Mouse (Mus musculus) layer of hippocampus, postnatal 14 days (tissue): Measurements from ENCODE around the gene Wdr48. TPM values are rescaled to one million over a fixed set of nuclear protein-coding genes. Genes with fewer than 3 reads are reported as not detected.
A peak's percentile ranks its signal among the peaks of the same experiment; 100 is the strongest.

Experiments used
- DNase-seq, 2 experiments: peaks; one replicate each; pipeline ENCODE4 v3.0.0; 2021 to 2022; ENCODE audit warnings: low spot score in 2 of 2, mixed read lengths in 1 of 2
- total RNA-seq, 2 experiments: library from RNA; stranded (reverse); gene quantifications; 2 replicates each; pipeline ENCODE4 v1.2.3; 2021

Wdr48 gene
- total RNA-seq, 2 experiments from 2014 or later = 63.1 to 65.8 TPM

GRCm38 (mm10) chr9:119966221-119966910 is 71.7 kb downstream of the Wdr48 start:
- no peak for DNase-seq

GRCm38 (mm10) chr9:119969811-119970210 is 75.1 kb downstream of the Wdr48 start:
- DNase-seq = no peak

DNA sequence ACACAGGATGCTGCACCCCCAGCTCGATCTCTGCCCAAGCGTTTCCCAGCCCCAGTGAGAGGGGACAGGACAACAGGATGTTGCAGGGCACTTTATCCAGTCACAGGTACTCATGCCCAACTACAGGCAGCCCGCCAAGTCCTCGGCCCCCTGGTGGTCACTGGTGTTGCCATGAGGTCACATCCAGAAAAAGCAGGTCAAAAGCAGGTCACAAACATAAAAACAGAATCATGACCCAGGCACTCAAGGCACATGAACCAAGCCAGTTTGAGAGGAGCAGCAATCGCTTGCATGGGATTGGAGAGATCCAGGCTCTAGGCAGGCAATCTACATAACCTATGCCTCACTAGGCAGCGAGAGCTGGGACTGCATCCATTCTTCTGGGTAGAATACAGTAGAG is 75.5 kb downstream of the Wdr48 start:
- no peak for DNase-seq

DNA sequence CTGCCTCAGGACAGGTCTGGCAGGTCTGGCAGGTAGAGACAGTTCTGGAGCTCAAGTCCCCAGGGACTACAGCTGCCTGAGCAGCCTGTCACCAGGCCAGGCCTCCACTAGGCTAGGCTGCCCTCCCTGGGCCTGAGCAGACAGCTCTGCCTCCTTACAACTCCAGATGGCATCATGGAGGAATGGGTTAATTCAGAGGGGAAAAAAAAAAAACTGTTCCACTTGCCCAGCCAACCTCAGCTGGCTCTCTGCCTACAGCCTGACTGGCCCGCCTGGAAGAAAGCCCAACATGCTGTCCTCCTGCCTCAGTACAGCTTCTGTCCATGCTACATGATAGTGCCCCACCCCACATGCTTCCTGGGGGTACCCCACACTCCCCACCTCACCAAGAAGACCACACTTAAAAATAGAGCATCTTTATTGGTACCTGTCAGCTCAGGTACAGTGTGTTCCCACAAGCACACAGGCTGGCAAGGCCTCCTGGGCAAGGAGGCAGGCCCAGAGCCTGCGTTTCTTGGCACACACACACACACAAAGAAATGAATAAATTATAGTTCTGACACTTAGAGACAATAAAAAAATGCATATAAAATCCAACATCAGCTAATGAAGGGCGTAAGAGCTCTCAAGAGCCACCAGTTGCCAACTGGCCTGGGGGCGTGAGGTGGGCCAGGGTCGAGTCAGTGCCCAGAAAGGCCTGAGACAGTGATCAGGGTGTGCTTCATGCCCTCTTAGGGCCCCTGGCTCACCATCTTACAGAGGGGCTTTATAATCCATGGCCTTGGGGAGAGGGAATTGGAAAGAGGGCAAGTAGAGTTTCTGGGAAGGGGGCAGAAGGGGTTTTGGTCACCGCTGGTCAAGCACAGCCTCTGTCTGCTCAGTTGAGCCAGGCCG is 76.3 kb downstream of the Wdr48 start:
- DNase-seq = peak in 1 of 2 experiments; percentile 74

DNA sequence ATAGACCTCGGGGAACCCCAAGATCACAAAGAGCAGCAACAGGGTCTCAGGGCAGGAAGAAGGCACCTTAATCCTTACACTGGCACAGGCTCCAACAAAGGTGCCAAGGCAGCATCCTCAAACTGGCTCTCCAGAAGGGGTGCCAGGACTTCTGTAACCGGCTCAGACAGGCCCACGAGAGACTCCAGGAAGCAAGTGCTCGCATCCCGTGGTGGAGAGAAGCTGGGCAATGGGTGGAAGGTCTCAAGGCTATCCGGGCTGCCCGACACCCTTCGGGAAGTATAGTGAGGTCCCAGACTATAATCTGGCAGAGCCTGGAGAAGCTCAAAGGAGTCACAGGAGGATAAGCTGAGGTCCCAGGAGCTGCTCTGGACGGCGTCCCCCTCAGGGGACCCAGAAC is 77.5 kb downstream of the Wdr48 start:
- no peak for DNase-seq

- DNase-seq = peak in 1 of 2 experiments; percentile 33
Observed at GRCm38 (mm10) chr9:119972582-119972981, 77.9 kb downstream of the Wdr48 start.

GRCm38 (mm10) chr9:119973281-119973680 is 78.6 kb downstream of the Wdr48 start:
- no peak for DNase-seq

- no peak for DNase-seq
Observed at GRCm38 (mm10) chr9:119973869-119974520, 79.3 kb downstream of the Wdr48 start.

GRCm38 (mm10) chr9:119974609-119975008 is 79.9 kb downstream of the Wdr48 start:
- DNase-seq = no peak

- DNase-seq = no peak
Observed at GRCm38 (mm10) chr9:119975286-119975685, 80.6 kb downstream of the Wdr48 start.

Other genes starting within 250 kb of the Wdr48 start
- gene Scn10a, start 175.6 kb upstream of the Wdr48 start, total RNA-seq = not detected
- gene Scn11a, start 69.4 kb upstream of the Wdr48 start, total RNA-seq = under 1 TPM; 0.05 to 0.07 TPM
- 10 to 100 TPM; 33.2 to 34.1 TPM for gene Gorasp1, start 42.7 kb downstream of the Wdr48 start, total RNA-seq
- gene Ttc21a, start 42.7 kb downstream of the Wdr48 start, total RNA-seq = 1 to 10 TPM; 1.1 to 2.6 TPM
- gene Csrnp1, start 89.8 kb downstream of the Wdr48 start, total RNA-seq = 10 to 100 TPM in 1 of 2 experiments, 1 to 10 TPM in 1; 8.9 to 11.9 TPM
- gene Xirp1, start 128.7 kb downstream of the Wdr48 start, total RNA-seq = under 1 TPM; 0.14 to 0.41 TPM
- 10 to 100 TPM; 34.7 to 36.0 TPM for gene Cx3cr1, start 175.0 kb downstream of the Wdr48 start, total RNA-seq
- gene Ccr8, start 197.2 kb downstream of the Wdr48 start, total RNA-seq = not detected
- 10 to 100 TPM; 25.6 to 25.7 TPM for gene Slc25a38, start 215.5 kb downstream of the Wdr48 start, total RNA-seq
- 100 to 1,000 TPM; 534 to 557 TPM for gene Rpsa, start 232.8 kb downstream of the Wdr48 start, total RNA-seq